Mouse (Mus musculus) liver, embryonic 14.5 days (tissue): Measurements from ENCODE around the gene Pou5f1. TPM values are rescaled to one million over a fixed set of nuclear protein-coding genes. Genes with fewer than 3 reads are reported as not detected.

Experiments used
- ATAC-seq: fragments of 200-750 bp; cut with Nextera tagmentation; 2 replicates; pipeline ENCODE4 v1.8.0; 2017; ENCODE audit warnings: moderate number of reproducible peaks, mild to moderate bottlenecking, moderate library complexity; ENCODE audit not compliant: insufficient read depth
- DNase-seq, 3 experiments: peaks; one replicate each; pipeline ENCODE4 v3.0.0-alpha.2; 2012 to 2013; ENCODE audit warnings: low read depth in 3 of 3, low spot score in 3 of 3
- H3K27ac ChIP-seq: fragments of 300-500 bp; sonication (generic); 2 replicates; pipeline ENCODE4 v1.5.1; 2014; ENCODE audit warnings: moderate library complexity, mild to moderate bottlenecking, control low read depth, inconsistent platforms
- H3K27me3 ChIP-seq: fragments of 300-500 bp; sonication (generic); 2 replicates; pipeline ENCODE4 v1.6.1; 2014; ENCODE audit warnings: mild to moderate bottlenecking, low read length, moderate library complexity; ENCODE audit not compliant: control insufficient read depth, insufficient read depth
- H3K36me3 ChIP-seq: fragments of 300-500 bp; sonication (generic); replicated peaks from 2 replicates; pipeline ENCODE4 v1.6.1; 2014; ENCODE audit warnings: low read depth; ENCODE audit not compliant: control insufficient read depth, insufficient read depth
- H3K4me1 ChIP-seq, 2 experiments: fragments of 200-500 bp in 1 of 2; fragments of 300-500 bp in 1 of 2; sonication (generic) in 1 of 2; replicated peaks; 2 replicates each; pipeline ENCODE4 v1.6.1; 2012 to 2014; ENCODE audit warnings: antibody characterized with exemption in 1 of 2, inconsistent platforms in 1 of 2, low read length in 1 of 2; ENCODE audit not compliant: control insufficient read depth in 2 of 2, insufficient read depth in 2 of 2
- H3K4me2 ChIP-seq: fragments of 300-500 bp; sonication (generic); 2 replicates; pipeline ENCODE4 v1.6.1; 2014; ENCODE audit warnings: low read depth, mild to moderate bottlenecking, control low read depth, moderate library complexity
- H3K4me3 ChIP-seq, 2 experiments: fragments of 200-500 bp in 1 of 2; fragments of 300-500 bp in 1 of 2; sonication (generic) in 1 of 2; 2 replicates each; pipeline ENCODE4 v1.5.1; 2012 to 2014; ENCODE audit warnings: low read depth in 2 of 2, low read length in 2 of 2, mild to moderate bottlenecking in 2 of 2, control low read depth in 1 of 2, inconsistent platforms in 1 of 2, moderate library complexity in 1 of 2; ENCODE audit not compliant: insufficient read depth in 1 of 2
- H3K9ac ChIP-seq: fragments of 300-500 bp; sonication (generic); replicated peaks from 2 replicates; pipeline ENCODE4 v1.6.1; 2014; ENCODE audit warnings: mild to moderate bottlenecking, control low read depth, moderate library complexity
- H3K9me3 ChIP-seq: fragments of 300-500 bp; sonication (generic); 2 replicates; pipeline ENCODE4 v1.6.1; 2016; ENCODE audit warnings: low read length, mixed read lengths; ENCODE audit not compliant: control insufficient read depth
- CTCF ChIP-seq: IDR thresholded peaks from 2 replicates; pipeline ENCODE4 v1.5.1; 2016; ENCODE audit warnings: antibody characterized with exemption, low read depth, control low read depth
- EP300 ChIP-seq: IDR thresholded peaks from 2 replicates; pipeline ENCODE4 v1.6.1; 2016; ENCODE audit warnings: antibody characterized with exemption, low read depth
- WGBS: fragments of 180-500 bp; shearing (Covaris S2); extraction: QIAGEN DNeasy Blood & Tissue Kit; methylation state at CpG from one replicate; pipeline ENCODE4 v1.1.7; 2014; ENCODE audit not compliant: insufficient replicate concordance; 5-methylcytosine and 5-hydroxymethylcytosine counted together
- polyA plus RNA-seq, 2 experiments: library from polyadenylated mRNA; depleted of rRNA in 1 of 2; stranded (reverse) in 1 of 2; unstranded in 1 of 2; fragments of >200 nt; fragmentation: Nextera tagmentation in 1 of 2; extraction: Ambion mirVana in 1 of 2; gene quantifications; 2 replicates each; pipeline versions ENCODE4 v1.2.1 to v1.2.3; 2012 to 2014

Pou5f1 gene
- polyA plus RNA-seq, 2 experiments: not detected

GRCm38 (mm10) chr17:35469842-35470751 is 35.7 kb upstream of the Pou5f1 start, which contains the start of gene H2-Q10:
H2-Q10 (plus strand) TSS chr17:35470089.
- Histone ChIP-seq H3K9me3 (no peaks in the 10 kb centered on the region), H3K36me3 (no peaks in the 10 kb centered on the region), H3K27ac (peak within 1 kb of the TSS; percentile 33), H3K9ac (peak within 1 kb of the TSS; percentile 32), H3K4me3 (peak within 1 kb of the TSS; percentile 35 to 56), H3K4me1 (no peaks in the 10 kb centered on the region), H3K27me3 (peaks cover 17% of the 10 kb centered on the region), H3K4me2 (peak within 1 kb of the TSS; percentile 24; the same call in 1 of the 2 replicates)
- TF ChIP-seq EP300 (no peak), CTCF (no peak)
- ATAC-seq (peak; percentile 81), DNase-seq (no peak)
- 3% methylated on average over 77 of the region's 80 CpGs for WGBS

GRCm38 (mm10) chr17:35484066-35484465 is 21.8 kb upstream of the Pou5f1 start:
- ATAC-seq (no peak), DNase-seq (no peak)
- no peak overlapping the region for H3K9ac ChIP-seq
- no peak overlapping the region for H3K27ac ChIP-seq
- H3K36me3 ChIP-seq: no peaks in the 10 kb centered on the region
- no peaks in the 10 kb centered on the region for H3K27me3 ChIP-seq
- 0 out of 4 replicates have a peak, but pooled peaks cover 0 to 2% of the 10 kb centered on the region in 2 experiments for H3K4me1 ChIP-seq
- H3K9me3 ChIP-seq: no peaks in the 10 kb centered on the region
- 3% methylated on average over 9 of the region's 9 CpGs for WGBS
- H3K4me2 ChIP-seq: no peak overlapping the region
- peak; percentile 88 for TF ChIP-seq CTCF
- no peak for TF ChIP-seq EP300
- no peak overlapping the region for H3K4me3 ChIP-seq

- H3K27ac ChIP-seq: no peak overlapping the region
- ATAC-seq: no peak
These were observed 20.1 kb upstream of the Pou5f1 start for GRCm38 (mm10) chr17:35485702-35486101.

GRCm38 (mm10) chr17:35486726-35487125 is 19.1 kb upstream of the Pou5f1 start:
- H3K4me1 ChIP-seq: 0 out of 4 replicates have a peak, but pooled peaks cover 0 to 2% of the 10 kb centered on the region in 2 experiments
- DNase-seq (no peak), ATAC-seq (no peak)
- no peaks in the 10 kb centered on the region for H3K36me3 ChIP-seq
- H3K4me2 ChIP-seq: no peak overlapping the region
- TF ChIP-seq EP300: no peak
- no peak for TF ChIP-seq CTCF
- no peak overlapping the region for H3K4me3 ChIP-seq
- no peak overlapping the region for H3K27ac ChIP-seq
- WGBS: 29% methylated on average over 10 of the region's 10 CpGs
- no peak overlapping the region for H3K9ac ChIP-seq
- H3K9me3 ChIP-seq: no peaks in the 10 kb centered on the region
- no peaks in the 10 kb centered on the region for H3K27me3 ChIP-seq

More at GRCm38 (mm10) chr17:35485702-35486101, 20.1 kb upstream of the Pou5f1 start:
- H3K36me3 ChIP-seq: no peaks in the 10 kb centered on the region
- no peak for TF ChIP-seq CTCF
- no peak for TF ChIP-seq EP300
- H3K27me3 ChIP-seq: no peaks in the 10 kb centered on the region
- no peak overlapping the region for H3K4me3 ChIP-seq
- H3K4me1 ChIP-seq: 0 out of 4 replicates have a peak, but pooled peaks cover 0 to 2% of the 10 kb centered on the region in 2 experiments
- H3K4me2 ChIP-seq: no peak overlapping the region
- DNase-seq: no peak
- 36% methylated on average over 4 of the region's 4 CpGs for WGBS
- no peaks in the 10 kb centered on the region for H3K9me3 ChIP-seq
- H3K9ac ChIP-seq: no peak overlapping the region

GRCm38 (mm10) chr17:35488041-35488440 is 17.8 kb upstream of the Pou5f1 start:
- Histone ChIP-seq H3K4me1 (0 out of 4 replicates have a peak, but pooled peaks cover 0 to 2% of the 10 kb centered on the region in 2 experiments), H3K9me3 (no peaks in the 10 kb centered on the region), H3K36me3 (no peaks in the 10 kb centered on the region), H3K9ac (no peak overlapping the region), H3K27me3 (no peaks in the 10 kb centered on the region), H3K27ac (no peak overlapping the region), H3K4me3 (no peak overlapping the region), H3K4me2 (no peak overlapping the region)
- DNase-seq (no peak), ATAC-seq (no peak)
- no peak for TF ChIP-seq EP300
- TF ChIP-seq CTCF: no peak
- 58% methylated on average over 2 of the region's 2 CpGs for WGBS
